16 mouse cellular contexts compared by ENCODE assay signal in the genomic region with DNA sequence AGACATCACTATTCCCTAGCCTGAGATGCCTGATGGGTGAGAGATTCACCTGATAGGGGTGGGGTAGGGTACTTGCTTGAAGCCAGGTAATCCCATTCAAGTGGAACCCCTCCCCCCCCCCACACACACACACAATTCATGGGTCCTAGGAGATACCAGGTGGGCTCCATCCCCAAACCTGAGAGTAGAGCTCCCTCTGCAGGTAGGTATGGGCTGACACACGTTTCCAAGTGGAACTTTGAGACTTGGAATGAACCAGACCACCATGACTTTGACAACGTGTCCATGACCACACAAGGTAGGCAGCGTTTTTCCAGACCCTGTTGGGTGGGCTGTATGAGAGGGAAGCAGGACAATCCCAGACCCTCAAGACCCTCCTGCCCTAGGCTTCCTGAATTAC. TPM values are rescaled to one million over a fixed set of nuclear protein-coding genes. Genes with fewer than 3 reads are reported as not detected.
DNase-seq lines count a peak whose midpoint lies in the region; ATAC-seq and TF ChIP-seq lines count a peak whose summit lies in the region.
"Had no signal": no experiment of that assay in that cellular context is flagged by ENCODE, and none has a peak within 500 bp of the region (broad histone marks: within the 10 kb centered on the region; RNA-seq: fewer than 3 reads in every experiment).

No protein-coding gene starts in this region.

- TF ChIP-seq CTCF in kidney, postnatal 0 days (IDR thresholded peaks at IDR 0.05; ENCODE audit: low read depth) = peak; percentile 59
- TF ChIP-seq CTCF in midbrain, postnatal 0 days (IDR thresholded peaks at IDR 0.05) = peak; percentile 49
- TF ChIP-seq CTCF in bone marrow, adult 2 months (IDR thresholded peaks at IDR 0.05; ENCODE audit: control insufficient read depth, insufficient read depth, low read length) = peak; percentile 48; the same call in 1 of the 2 replicates
- peak; percentile 64 for TF ChIP-seq CTCF in stomach, postnatal 0 days (IDR thresholded peaks at IDR 0.05; ENCODE audit: low read depth)

- WGBS in kidney, postnatal 0 days = 57% methylated on average over 3 of the region's 3 CpGs
- WGBS in midbrain, postnatal 0 days = 47% methylated on average over 3 of the region's 3 CpGs
- WGBS in midbrain, embryonic 16.5 days = 53% methylated on average over 3 of the region's 3 CpGs
- 72% methylated on average over 3 of the region's 3 CpGs for WGBS in bone marrow, adult 2 months
- 50% methylated on average over 3 of the region's 3 CpGs for WGBS in stomach, postnatal 0 days

- H3K4me3 ChIP-seq in kidney, postnatal 0 days (replicated peaks; ENCODE audit: low read depth, low read length) = no peak overlapping the region
- no peak overlapping the region for H3K4me3 ChIP-seq in midbrain, postnatal 0 days (ENCODE audit: low read depth, low read length)
- H3K4me3 ChIP-seq in midbrain, embryonic 16.5 days (ENCODE audit: low read depth, low read length) = no peak overlapping the region
- H3K4me3 ChIP-seq in bone marrow, adult 2 months (replicated peaks; ENCODE audit: control insufficient read depth, low read depth, low read length) = no peak overlapping the region
- H3K4me3 ChIP-seq in stomach, postnatal 0 days (ENCODE audit: low read depth, low read length) = no peak overlapping the region
- H3K4me3 ChIP-seq: embryonic facial prominence, embryonic 13.5 days; forebrain, embryonic 12.5 days; heart, embryonic 15.5 days; kidney, embryonic 15.5 days had no signal

- H3K9ac ChIP-seq in kidney, postnatal 0 days (ENCODE audit: low read depth, low read length) = no peak overlapping the region
- H3K9ac ChIP-seq in midbrain, postnatal 0 days (replicated peaks; ENCODE audit: low read length, poor library complexity, severe bottlenecking) = no peak overlapping the region
- no peak overlapping the region for H3K9ac ChIP-seq in midbrain, embryonic 16.5 days (ENCODE audit: low read depth, low read length)
- no peak overlapping the region for H3K9ac ChIP-seq in stomach, postnatal 0 days (ENCODE audit: low read length)
- H3K9ac ChIP-seq: embryonic facial prominence, embryonic 13.5 days; forebrain, embryonic 12.5 days; heart, embryonic 15.5 days; hindbrain, embryonic 14.5 days; kidney, embryonic 15.5 days had no signal

- DNase-seq in kidney, postnatal 0 days (ENCODE audit: low spot score) = no peak
- DNase-seq in kidney, postnatal 4 days = no peak
- no peak for DNase-seq in midbrain, postnatal 0 days (ENCODE audit: low spot score)
- no peak for DNase-seq in stomach, postnatal 0 days (ENCODE audit: low spot score)
- no peak for DNase-seq in spleen, adult 12 weeks (ENCODE audit: low spot score)
- DNase-seq: cerebellum, postnatal 25 days; gastrocnemius, postnatal 10 days; left cerebral cortex, postnatal 4 days; right cerebral cortex, postnatal 14 days had no signal

- no peak for TF ChIP-seq POLR2A in bone marrow, adult 2 months (IDR thresholded peaks at IDR 0.05; ENCODE audit: borderline replicate concordance, control insufficient read depth, low read depth, low read length)

- H3K27ac ChIP-seq in kidney, postnatal 0 days = no peak overlapping the region
- no peak overlapping the region for H3K27ac ChIP-seq in midbrain, postnatal 0 days (ENCODE audit: low read depth, low read length)
- H3K27ac ChIP-seq in midbrain, embryonic 16.5 days (ENCODE audit: low read length) = no peak overlapping the region
- H3K27ac ChIP-seq in bone marrow, adult 2 months (ENCODE audit: control insufficient read depth, insufficient read depth, low read depth, low read length, poor library complexity) = no peak overlapping the region
- H3K27ac ChIP-seq in stomach, postnatal 0 days (replicated peaks) = no peak overlapping the region
- H3K27ac ChIP-seq: embryonic facial prominence, embryonic 13.5 days; forebrain, embryonic 12.5 days; heart, embryonic 15.5 days; hindbrain, embryonic 14.5 days; kidney, embryonic 15.5 days had no signal

- no peaks in the 10 kb centered on the region for H3K27me3 ChIP-seq in kidney, postnatal 0 days (ENCODE audit: insufficient read depth, low read length)
- no peaks in the 10 kb centered on the region for H3K27me3 ChIP-seq in midbrain, postnatal 0 days (ENCODE audit: insufficient read depth, low read length)
- no peaks in the 10 kb centered on the region for H3K27me3 ChIP-seq in midbrain, embryonic 16.5 days (ENCODE audit: control insufficient read depth, insufficient read depth, low read depth, low read length)
- H3K27me3 ChIP-seq in stomach, postnatal 0 days (ENCODE audit: control insufficient read depth, insufficient read depth, low read length) = no peaks in the 10 kb centered on the region
- H3K27me3 ChIP-seq: embryonic facial prominence, embryonic 13.5 days; forebrain, embryonic 12.5 days; heart, embryonic 15.5 days; kidney, embryonic 15.5 days had no signal

- no peak for ATAC-seq in kidney, postnatal 0 days (replicated peaks; ENCODE audit: low FRiP score, low read depth)
- no peak for ATAC-seq in midbrain, postnatal 0 days (ENCODE audit: low FRiP score)
- ATAC-seq in midbrain, embryonic 16.5 days = no peak
- ATAC-seq in stomach, postnatal 0 days (ENCODE audit: low FRiP score, low TSS enrichment) = no peak

- TF ChIP-seq EP300 in stomach, postnatal 0 days (optimal IDR thresholded peaks at IDR 0.05) = no peak

- H3K4me1 ChIP-seq in kidney, postnatal 0 days (replicated peaks; ENCODE audit: insufficient read depth, low read length) = peaks cover 13% of the 10 kb centered on the region; the same call in 1 of the 2 replicates
- H3K4me1 ChIP-seq in midbrain, postnatal 0 days (ENCODE audit: insufficient read depth, low read length) = peaks cover 15% of the 10 kb centered on the region
- peaks cover 9% of the 10 kb centered on the region for H3K4me1 ChIP-seq in midbrain, embryonic 16.5 days (ENCODE audit: control insufficient read depth, insufficient read depth, low read length)
- peaks cover 1% of the 10 kb centered on the region; the same call in 1 of the 2 replicates for H3K4me1 ChIP-seq in bone marrow, adult 2 months (ENCODE audit: control insufficient read depth, insufficient read depth, low read length)
- peaks cover 8% of the 10 kb centered on the region; the same call in 1 of the 2 replicates for H3K4me1 ChIP-seq in stomach, postnatal 0 days (replicated peaks; ENCODE audit: control insufficient read depth, insufficient read depth)

- no peak overlapping the region for H3K4me2 ChIP-seq in kidney, postnatal 0 days (ENCODE audit: low read length)
- H3K4me2 ChIP-seq in midbrain, postnatal 0 days (ENCODE audit: low read depth, low read length, poor library complexity, severe bottlenecking) = no peak overlapping the region
- no peak overlapping the region for H3K4me2 ChIP-seq in midbrain, embryonic 16.5 days (ENCODE audit: low read length)
- no peak overlapping the region for H3K4me2 ChIP-seq in stomach, postnatal 0 days (replicated peaks; ENCODE audit: low read depth)
- H3K4me2 ChIP-seq: embryonic facial prominence, embryonic 13.5 days; forebrain, embryonic 12.5 days; heart, embryonic 15.5 days; hindbrain, embryonic 14.5 days; kidney, embryonic 15.5 days had no signal

- H3K9me3 ChIP-seq in kidney, postnatal 0 days (replicated peaks; ENCODE audit: low read length) = no peaks in the 10 kb centered on the region
- no peaks in the 10 kb centered on the region for H3K9me3 ChIP-seq in midbrain, postnatal 0 days (ENCODE audit: low read length)
- H3K9me3 ChIP-seq in midbrain, embryonic 16.5 days (replicated peaks; ENCODE audit: control insufficient read depth, low read length, poor library complexity, severe bottlenecking) = no peaks in the 10 kb centered on the region
- no peaks in the 10 kb centered on the region for H3K9me3 ChIP-seq in stomach, postnatal 0 days (ENCODE audit: control insufficient read depth, low read length)
- H3K9me3 ChIP-seq: embryonic facial prominence, embryonic 13.5 days; forebrain, embryonic 12.5 days; heart, embryonic 15.5 days; kidney, embryonic 15.5 days had no signal

- no peaks in the 10 kb centered on the region for H3K36me3 ChIP-seq in kidney, postnatal 0 days (ENCODE audit: insufficient read depth, low read length)
- 0 out of 2 replicates have a peak, but pooled peaks cover 4% of the 10 kb centered on the region for H3K36me3 ChIP-seq in midbrain, postnatal 0 days (ENCODE audit: insufficient read depth, low read length)
- H3K36me3 ChIP-seq in midbrain, embryonic 16.5 days (ENCODE audit: control insufficient read depth, insufficient read depth, low read length) = no peaks in the 10 kb centered on the region; the same call in 1 of the 2 replicates
- no peaks in the 10 kb centered on the region; the same call in 1 of the 2 replicates for H3K36me3 ChIP-seq in stomach, postnatal 0 days (ENCODE audit: control insufficient read depth, insufficient read depth, low read length)
- H3K36me3 ChIP-seq: forebrain, embryonic 12.5 days; heart, embryonic 15.5 days; kidney, embryonic 15.5 days had no signal

RNA-seq across cellular contexts. Expression of gene Slc26a1, which starts 4.5 kb away (rescaled TPM):
- 8.5 and 10.1 TPM in 2 replicates for polyA plus RNA-seq in kidney, postnatal 0 days (2015; fragmentation: Nextera tagmentation; extraction: Ambion mirVana)
- 9.3 and 10.1 TPM in 2 replicates for total RNA-seq in midbrain, postnatal 0 days (2014; rRNA removed)
- polyA plus RNA-seq in midbrain, postnatal 0 days (2015; fragmentation: Nextera tagmentation; extraction: Ambion mirVana) = 4.2 and 5.3 TPM in 2 replicates
- 4.3 and 4.4 TPM in 2 replicates for polyA plus RNA-seq in midbrain, embryonic 16.5 days (2015; fragmentation: Nextera tagmentation; extraction: Ambion mirVana)
- polyA plus RNA-seq in bone marrow, adult 2 months (2011; ENCODE audit: insufficient read depth, insufficient read length, low replicate concordance, missing spikeins) = 1.8 and 2.2 TPM in 2 replicates
- 0.17 and 0.22 TPM in 2 replicates for polyA plus RNA-seq in stomach, postnatal 0 days (2015; fragmentation: Nextera tagmentation; extraction: Ambion mirVana)

RNA-seq across cellular contexts. Expression of gene Dgkq, which starts 10.4 kb away (rescaled TPM):
- polyA plus RNA-seq in kidney, postnatal 0 days (2015; fragmentation: Nextera tagmentation; extraction: Ambion mirVana) = 6.5 and 6.9 TPM in 2 replicates
- total RNA-seq in midbrain, postnatal 0 days (2014; rRNA removed) = 45.4 and 51.8 TPM in 2 replicates
- polyA plus RNA-seq in midbrain, postnatal 0 days (2015; fragmentation: Nextera tagmentation; extraction: Ambion mirVana) = 23.5 and 23.7 TPM in 2 replicates
- polyA plus RNA-seq in midbrain, embryonic 16.5 days (2015; fragmentation: Nextera tagmentation; extraction: Ambion mirVana) = 33.0 and 36.9 TPM in 2 replicates
- 4.4 and 16.4 TPM in 2 replicates for polyA plus RNA-seq in bone marrow, adult 2 months (2011; ENCODE audit: insufficient read depth, insufficient read length, low replicate concordance, missing spikeins)
- 4.6 and 4.9 TPM in 2 replicates for polyA plus RNA-seq in stomach, postnatal 0 days (2015; fragmentation: Nextera tagmentation; extraction: Ambion mirVana)

RNA-seq across cellular contexts. Expression of gene Fgfrl1, which starts 12.3 kb away (rescaled TPM):
- 23.2 and 25.1 TPM in 2 replicates for polyA plus RNA-seq in kidney, postnatal 0 days (2015; fragmentation: Nextera tagmentation; extraction: Ambion mirVana)
- total RNA-seq in midbrain, postnatal 0 days (2014; rRNA removed) = 12.9 and 20.4 TPM in 2 replicates
- 5.4 and 5.7 TPM in 2 replicates for polyA plus RNA-seq in midbrain, postnatal 0 days (2015; fragmentation: Nextera tagmentation; extraction: Ambion mirVana)
- 3.3 and 3.5 TPM in 2 replicates for polyA plus RNA-seq in midbrain, embryonic 16.5 days (2015; fragmentation: Nextera tagmentation; extraction: Ambion mirVana)
- 6.4 and 8.2 TPM in 2 replicates for polyA plus RNA-seq in bone marrow, adult 2 months (2011; ENCODE audit: insufficient read depth, insufficient read length, low replicate concordance, missing spikeins)
- 21.2 and 22.2 TPM in 2 replicates for polyA plus RNA-seq in stomach, postnatal 0 days (2015; fragmentation: Nextera tagmentation; extraction: Ambion mirVana)

RNA-seq across cellular contexts. Expression of gene Idua, which starts 19.8 kb away (rescaled TPM):
- polyA plus RNA-seq in kidney, postnatal 0 days (2015; fragmentation: Nextera tagmentation; extraction: Ambion mirVana) = 6.3 and 7.4 TPM in 2 replicates
- total RNA-seq in midbrain, postnatal 0 days (2014; rRNA removed) = 9.2 and 10.9 TPM in 2 replicates
- 8.8 and 9.8 TPM in 2 replicates for polyA plus RNA-seq in midbrain, postnatal 0 days (2015; fragmentation: Nextera tagmentation; extraction: Ambion mirVana)
- 13.1 and 14.4 TPM in 2 replicates for polyA plus RNA-seq in midbrain, embryonic 16.5 days (2015; fragmentation: Nextera tagmentation; extraction: Ambion mirVana)
- polyA plus RNA-seq in bone marrow, adult 2 months (2011; ENCODE audit: insufficient read depth, insufficient read length, low replicate concordance, missing spikeins) = 4.4 and 12.4 TPM in 2 replicates
- 5.3 and 5.9 TPM in 2 replicates for polyA plus RNA-seq in stomach, postnatal 0 days (2015; fragmentation: Nextera tagmentation; extraction: Ambion mirVana)

RNA-seq across cellular contexts. Expression of gene Tmem175, which starts 50.3 kb away (rescaled TPM):
- polyA plus RNA-seq in kidney, postnatal 0 days (2015; fragmentation: Nextera tagmentation; extraction: Ambion mirVana) = 27.8 and 28.1 TPM in 2 replicates
- total RNA-seq in midbrain, postnatal 0 days (2014; rRNA removed) = 34.1 and 37.6 TPM in 2 replicates
- polyA plus RNA-seq in midbrain, postnatal 0 days (2015; fragmentation: Nextera tagmentation; extraction: Ambion mirVana) = 34.2 and 41.4 TPM in 2 replicates
- 22.0 and 25.1 TPM in 2 replicates for polyA plus RNA-seq in midbrain, embryonic 16.5 days (2015; fragmentation: Nextera tagmentation; extraction: Ambion mirVana)
- polyA plus RNA-seq in bone marrow, adult 2 months (2011; ENCODE audit: insufficient read depth, insufficient read length, low replicate concordance, missing spikeins) = 2.7 and 7.2 TPM in 2 replicates
- polyA plus RNA-seq in stomach, postnatal 0 days (2015; fragmentation: Nextera tagmentation; extraction: Ambion mirVana) = 15.6 and 17.0 TPM in 2 replicates
